Mouse (Mus musculus): ENCODE measurements around the gene Dcaf6.
A peak's percentile ranks its signal among the peaks of the same experiment; 100 is the strongest.

Dcaf6 gene

GRCm38 (mm10) chr1:165460360-165460800 is at the start of gene Dcaf6, which contains the start of gene Mpc2:
Gene Dcaf6 (minus strand): TSS chr1:165460475.
Gene Mpc2 (plus strand): TSS chr1:165460637.
- peak; percentile 99 to 100 for DNase-seq

- DNase-seq, result no peak
These were observed 46.0 kb upstream of the Dcaf6 start for GRCm38 (mm10) chr1:165506303-165506702.

DNA sequence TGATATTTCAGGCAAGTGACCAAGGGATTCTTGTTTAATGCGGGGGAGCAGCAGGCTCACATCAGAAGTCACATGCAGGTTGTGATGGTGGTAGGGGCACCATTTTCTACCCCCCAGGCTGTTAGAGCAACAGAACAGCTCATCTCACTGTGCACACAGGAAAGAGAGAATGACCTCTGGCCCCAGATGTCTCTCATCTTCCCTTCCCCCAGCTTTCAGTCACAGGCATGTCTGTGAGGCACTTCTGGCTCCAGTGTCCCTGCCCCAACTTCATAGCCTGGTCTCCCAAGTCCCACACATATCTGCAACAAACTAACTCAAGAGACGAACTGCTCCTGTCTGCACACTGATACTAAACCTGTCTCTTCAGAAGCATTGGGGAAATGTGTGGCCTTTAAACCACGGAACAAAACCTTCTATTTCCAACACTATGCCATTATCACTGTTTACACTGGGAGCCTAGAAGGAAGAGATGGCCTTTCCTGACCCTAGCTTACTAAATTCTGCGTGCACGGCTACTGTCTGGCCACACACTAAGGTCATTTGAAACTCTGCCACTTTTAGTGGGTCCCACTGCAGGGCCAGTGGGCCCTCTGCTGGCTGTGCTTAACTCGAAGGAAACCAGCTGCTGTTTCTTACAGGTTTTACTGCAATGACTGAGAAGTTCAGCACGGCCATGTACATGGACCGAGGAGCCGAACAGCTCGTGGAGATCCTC is 43.2 kb upstream of the Dcaf6 start:
- no peak for DNase-seq

GRCm38 (mm10) chr1:165498856-165499255 is 38.6 kb upstream of the Dcaf6 start:
- no peak for DNase-seq

- no peak for DNase-seq
These were observed 28.9 kb upstream of the Dcaf6 start for GRCm38 (mm10) chr1:165489197-165489596.

DNA sequence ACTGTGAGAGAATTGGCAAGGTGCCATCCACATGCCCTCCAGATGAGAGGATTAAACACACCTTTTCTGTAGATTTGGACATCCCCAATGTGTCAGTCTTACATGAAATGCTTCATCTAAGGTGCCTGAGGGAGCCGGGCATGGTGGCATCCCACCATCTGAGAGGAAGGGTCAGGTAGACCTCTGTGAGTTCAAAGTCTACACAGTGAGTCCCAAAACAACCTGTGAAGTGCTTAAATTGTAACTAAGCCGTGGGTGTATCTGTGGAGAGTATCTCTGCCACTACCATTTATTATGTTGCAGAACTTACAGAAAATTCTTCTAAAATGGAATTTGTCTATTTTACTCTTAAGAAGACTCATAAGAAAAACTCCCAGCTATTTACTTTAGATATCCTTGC is 25.8 kb upstream of the Dcaf6 start:
- no peak for DNase-seq

DNA sequence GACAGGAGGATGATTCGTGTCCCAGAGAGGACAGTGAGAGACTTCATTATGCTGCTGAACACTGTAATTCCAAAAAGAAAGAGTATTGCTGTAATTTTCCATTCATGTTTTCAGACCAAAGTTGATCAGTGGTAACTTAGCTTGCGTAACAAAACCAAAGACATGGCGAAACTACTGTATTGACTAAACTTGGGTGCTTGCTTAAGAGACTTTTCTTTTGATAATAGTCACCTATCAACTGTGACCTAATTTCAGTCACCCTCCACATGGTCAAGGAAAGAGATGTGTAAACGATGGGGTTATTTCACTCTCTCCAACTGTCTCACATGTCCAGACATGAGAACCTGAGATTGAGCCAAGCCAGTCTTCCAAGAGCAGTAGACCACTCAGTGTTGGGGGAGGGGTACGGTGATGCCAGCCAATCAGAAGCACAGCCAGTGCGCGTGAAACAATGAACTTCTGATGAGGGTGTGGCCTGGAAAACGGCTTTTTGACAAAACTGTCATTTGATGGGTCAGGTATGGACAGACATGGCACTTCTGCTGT is 24.5 kb upstream of the Dcaf6 start, which contains the start of gene Adcy10:
TSS of gene Adcy10 (plus strand) at position 496 of the 546 bp plus-strand sequence.
- DNase-seq, result no peak

DNA sequence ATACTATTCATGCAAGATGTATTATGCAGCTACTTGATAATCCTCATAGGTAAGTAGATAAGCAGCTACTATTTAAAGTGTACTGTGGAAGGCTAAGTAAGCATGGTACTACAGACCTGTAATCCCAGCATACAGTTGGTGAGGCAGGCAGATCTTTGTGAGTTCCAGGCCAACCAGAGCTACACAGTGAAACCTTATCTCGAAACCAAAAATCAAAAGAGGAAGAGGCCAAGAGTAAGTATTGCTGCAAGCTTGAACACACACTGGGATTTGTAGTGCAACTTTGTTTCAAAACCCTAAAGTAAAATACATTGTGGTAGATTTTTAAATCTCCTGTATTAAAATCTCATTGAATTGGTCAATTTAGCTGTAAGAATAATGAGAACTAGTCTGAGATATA is 11.2 kb upstream of the Dcaf6 start:
- DNase-seq, result no peak

- no peak for DNase-seq
These were observed 9.4 kb upstream of the Dcaf6 start for GRCm38 (mm10) chr1:165469717-165470116.

- DNase-seq, result no peak
These were observed 8.7 kb upstream of the Dcaf6 start for GRCm38 (mm10) chr1:165468971-165469370.

DNA sequence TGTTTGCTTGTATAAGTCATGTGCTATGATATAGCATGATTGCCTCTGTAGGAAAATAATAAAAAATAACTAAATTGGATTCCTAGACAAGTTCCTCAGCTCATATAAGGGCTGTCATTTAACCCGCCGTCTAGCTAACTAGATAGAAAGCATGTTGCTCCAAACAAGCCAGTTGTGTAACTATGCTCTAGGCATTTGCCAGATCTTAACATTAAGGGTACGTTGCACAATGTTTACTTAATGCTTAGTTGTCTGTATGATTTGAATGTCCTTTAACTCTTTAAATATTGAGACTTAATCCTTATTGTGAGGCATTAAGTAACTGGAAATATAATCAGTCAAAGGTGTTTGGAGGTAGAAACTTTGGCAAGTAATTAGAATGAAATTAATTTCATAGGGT is 4.3 kb upstream of the Dcaf6 start:
- DNase-seq, result no peak

DNA sequence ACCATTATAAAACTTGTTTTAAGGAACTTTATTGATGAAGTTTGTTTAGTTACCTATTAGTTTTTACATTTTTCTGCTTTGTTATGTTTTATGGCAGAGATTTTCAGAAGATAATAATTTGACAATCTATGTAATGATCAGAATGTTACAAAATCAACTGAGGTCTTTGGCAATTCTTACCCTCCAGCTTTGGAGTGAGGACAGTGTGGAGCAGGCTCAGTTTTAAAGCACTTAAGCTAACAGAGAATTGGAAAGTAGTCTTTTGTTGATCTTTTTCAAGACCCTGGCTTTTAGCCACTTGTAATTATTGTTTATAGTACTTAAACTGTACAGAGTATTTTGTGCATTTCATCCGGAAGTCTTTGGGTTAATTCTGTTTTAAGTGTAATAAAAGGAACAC is 2.6 kb upstream of the Dcaf6 start:
- DNase-seq, result no peak

DNA sequence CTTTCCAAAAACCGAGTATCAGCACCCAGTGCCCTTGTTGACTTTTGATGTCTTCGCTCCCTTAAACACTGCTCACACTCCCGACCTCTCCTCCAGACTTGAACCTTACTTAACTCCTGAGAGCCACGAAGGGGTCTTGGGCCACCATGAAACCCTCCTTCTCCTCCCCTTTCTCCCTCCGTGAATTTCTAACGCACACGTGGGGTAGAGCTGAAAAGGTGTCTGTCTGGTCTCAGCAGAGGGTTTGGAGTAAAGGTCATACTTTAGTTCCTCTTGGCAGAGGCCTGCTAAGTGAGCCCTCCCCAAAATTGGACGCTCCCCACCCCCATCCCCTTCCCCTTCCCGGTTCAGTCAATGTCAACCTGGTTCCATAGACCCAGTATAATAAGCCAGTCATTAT is 1.4 kb upstream of the Dcaf6 start:
- no peak for DNase-seq

GRCm38 (mm10) chr1:165460801-165461377 is 614 bp upstream of the Dcaf6 start:
- peak; percentile 98 to 99 for DNase-seq

DNA sequence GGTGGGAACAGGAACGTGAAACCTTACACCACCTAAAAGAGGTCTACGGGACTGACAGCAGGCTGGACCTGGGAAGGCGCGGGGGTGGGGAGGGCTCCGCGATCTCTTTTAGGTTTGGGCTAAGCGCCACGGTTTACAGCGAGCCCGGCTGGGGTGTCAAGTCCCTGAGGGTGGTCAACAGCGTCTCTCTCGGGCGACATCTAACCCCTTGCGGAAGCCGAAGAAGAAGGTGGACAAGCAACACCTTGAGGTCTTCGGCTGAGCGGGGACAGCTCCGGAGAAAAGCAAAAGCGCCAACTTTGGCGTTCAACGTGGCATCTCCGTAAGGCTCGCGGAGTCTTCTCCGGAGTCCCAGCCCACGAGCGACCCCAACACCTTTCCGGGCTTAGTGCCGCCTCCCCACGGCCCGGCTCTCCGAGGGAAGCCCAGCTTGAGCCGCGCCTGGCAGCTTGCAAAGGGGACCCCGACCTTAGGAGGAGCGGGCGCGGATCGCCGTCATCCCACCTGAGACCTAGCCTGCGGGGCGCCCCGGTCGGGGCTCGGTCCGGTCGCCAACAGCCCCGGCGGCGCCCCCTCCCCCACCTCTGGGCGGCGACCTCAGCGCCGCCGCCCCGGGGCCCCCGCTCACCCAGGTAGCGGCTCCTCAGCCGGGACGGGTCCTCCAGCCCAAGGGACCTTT is 633 bp downstream of the Dcaf6 start:
- peak; percentile 62 to 65 for DNase-seq

GRCm38 (mm10) chr1:165459041-165459502 is 1.2 kb downstream of the Dcaf6 start:
- no peak for DNase-seq

DNA sequence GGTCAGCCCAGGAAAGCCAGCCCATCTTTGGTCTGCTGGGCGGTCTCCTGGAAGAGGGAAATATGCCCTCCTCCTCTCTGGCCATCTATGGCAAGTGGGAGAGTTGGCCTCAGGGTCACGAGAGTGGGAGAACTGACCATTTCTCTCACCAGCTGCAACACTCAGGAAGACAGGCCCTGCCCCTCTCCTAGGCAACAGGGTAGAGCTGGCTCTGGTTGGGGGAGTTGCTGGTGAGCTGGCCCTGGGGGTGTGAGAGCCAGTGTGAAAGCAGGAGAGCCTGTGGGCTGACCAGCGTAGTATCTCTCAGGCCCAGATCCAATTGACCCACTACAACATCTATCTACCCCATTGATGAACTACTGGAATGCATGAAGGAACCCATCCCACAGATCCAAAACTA is 18.6 kb downstream of the Dcaf6 start:
- DNase-seq, result no peak

- no peak for DNase-seq
These were observed 19.1 kb downstream of the Dcaf6 start for GRCm38 (mm10) chr1:165441201-165441600.

GRCm38 (mm10) chr1:165440788-165441187 is 19.5 kb downstream of the Dcaf6 start:
- DNase-seq, result no peak

GRCm38 (mm10) chr1:165438289-165439021 is 21.8 kb downstream of the Dcaf6 start:
- no peak for DNase-seq

DNA sequence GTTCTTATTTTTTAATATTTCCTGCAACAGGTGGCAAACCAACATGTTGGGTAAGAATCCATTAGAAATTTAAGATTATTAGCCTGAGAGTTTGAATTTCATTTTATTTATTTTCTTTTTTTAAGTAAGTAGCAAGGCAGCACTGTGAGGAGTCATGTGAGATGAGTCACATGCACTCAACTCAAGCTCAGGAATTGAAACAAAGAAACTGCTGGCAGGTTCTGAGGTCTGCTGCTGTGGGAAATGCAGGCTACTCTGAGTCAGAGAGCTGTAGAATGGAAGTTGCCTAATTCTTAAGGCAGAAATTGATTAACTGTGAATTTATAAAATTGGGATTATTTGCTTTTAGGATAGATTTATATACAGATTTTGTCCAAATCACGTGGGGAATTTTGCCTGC is 27.4 kb downstream of the Dcaf6 start:
- no peak for DNase-seq

DNA sequence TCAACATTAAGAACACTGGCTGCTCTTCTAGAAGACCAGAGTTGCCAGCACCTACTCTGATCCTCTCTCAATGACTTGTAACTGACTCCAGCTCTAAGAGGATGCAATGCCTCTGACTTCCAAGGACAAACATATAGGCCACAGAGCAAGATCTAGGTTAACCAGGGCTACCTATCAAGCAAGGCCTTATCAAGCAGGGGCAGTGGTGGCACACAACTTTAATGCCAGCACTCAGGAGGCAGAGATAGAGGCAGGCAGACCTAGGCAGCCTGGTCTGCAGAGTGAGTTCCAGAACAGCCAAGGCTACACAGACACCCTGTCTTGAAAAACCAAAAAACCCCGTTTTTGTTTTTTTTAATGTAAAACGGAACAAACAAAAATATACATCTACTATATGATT is 34.0 kb downstream of the Dcaf6 start:
- DNase-seq, result no peak
